In the genomic region with DNA sequence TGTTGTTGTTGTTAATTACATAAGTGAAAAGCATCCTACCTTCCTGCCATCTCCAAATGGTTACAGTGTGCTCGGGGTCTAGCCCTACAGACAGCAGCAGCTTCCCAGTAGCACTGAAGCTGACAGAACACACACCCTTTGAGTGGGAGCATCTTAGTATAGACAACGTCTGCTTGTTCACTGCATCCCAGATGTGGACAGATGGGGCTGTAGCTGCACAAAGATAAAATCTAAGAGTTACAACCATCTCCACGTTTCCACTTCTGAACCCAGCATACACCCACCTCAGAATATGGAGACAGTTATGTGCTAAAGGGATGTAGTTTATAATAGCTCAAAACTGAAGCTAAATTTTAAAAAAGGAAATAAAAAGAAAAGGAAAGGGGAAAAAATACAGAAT, we compare ENCODE assay signal across 27 mouse cellular contexts.
"Had no signal": no experiment of that assay in that cellular context is flagged by ENCODE, and none has a peak within 500 bp of the region (broad histone marks: within the 10 kb centered on the region; RNA-seq: fewer than 3 reads in every experiment).

No protein-coding gene starts in this region.

- H3K4me1 ChIP-seq: heart, embryonic 15.5 days; hindbrain, embryonic 13.5 days; hindbrain, embryonic 15.5 days; kidney, embryonic 15.5 days; liver, embryonic 12.5 days had no signal

- H3K9ac ChIP-seq: heart, embryonic 13.5 days; heart, embryonic 15.5 days; hindbrain, embryonic 13.5 days; hindbrain, embryonic 15.5 days; kidney, embryonic 15.5 days; limb, embryonic 13.5 days; limb, embryonic 15.5 days; liver, embryonic 12.5 days; liver, embryonic 14.5 days had no signal

- DNase-seq: gastrocnemius, adult 2 months; gastrocnemius, postnatal 14 days; gastrocnemius, postnatal 36 days; heart, adult 18-20 months; heart, postnatal 14 days; heart, postnatal 36 days; kidney, adult 11 months; kidney, adult 2 months; kidney, adult 9 months; kidney, postnatal 14 days; kidney, postnatal 36 days; layer of hippocampus, adult 9-11 months; layer of hippocampus, postnatal 36 days; left cerebral cortex, postnatal 4 days had no signal

- H3K27me3 ChIP-seq: heart, embryonic 13.5 days; heart, embryonic 15.5 days; hindbrain, embryonic 13.5 days; hindbrain, embryonic 15.5 days; kidney, embryonic 15.5 days; limb, embryonic 13.5 days; limb, embryonic 15.5 days; liver, embryonic 12.5 days had no signal

- H3K4me3 ChIP-seq: gastrocnemius, adult 2 months; heart, embryonic 10.5 days; heart, embryonic 13.5 days; heart, embryonic 15.5 days; hindbrain, embryonic 13.5 days; hindbrain, embryonic 15.5 days; kidney, embryonic 15.5 days; limb, embryonic 13.5 days; limb, embryonic 15.5 days; liver, embryonic 12.5 days had no signal

- H3K4me2 ChIP-seq: heart, embryonic 13.5 days; heart, embryonic 15.5 days; hindbrain, embryonic 13.5 days; hindbrain, embryonic 15.5 days; kidney, embryonic 15.5 days; limb, embryonic 13.5 days; limb, embryonic 15.5 days; liver, embryonic 12.5 days had no signal

- H3K9me3 ChIP-seq: heart, embryonic 10.5 days; heart, embryonic 13.5 days; heart, embryonic 15.5 days; hindbrain, embryonic 13.5 days; hindbrain, embryonic 15.5 days; kidney, embryonic 15.5 days; limb, embryonic 13.5 days; limb, embryonic 15.5 days; liver, embryonic 12.5 days had no signal

- ATAC-seq: hindbrain, postnatal 0 days; intestine, embryonic 16.5 days; liver, embryonic 12.5 days had no signal

- H3K27ac ChIP-seq: gastrocnemius, adult 2 months; heart, embryonic 10.5 days; heart, embryonic 13.5 days; heart, embryonic 15.5 days; hindbrain, embryonic 13.5 days; hindbrain, embryonic 15.5 days; hindbrain, postnatal 0 days; kidney, embryonic 15.5 days; kidney, postnatal 0 days; limb, embryonic 13.5 days; limb, embryonic 15.5 days; liver, embryonic 12.5 days; liver, embryonic 14.5 days had no signal
